Mouse (Mus musculus) frontal cortex, adult 2 months (tissue): ENCODE measurements at regions not wholly inside any gene's neighbourhood (a gene's known extent, or its start where the extent isn't known, plus 50 kb on each side); places are given as distances from the start of the nearest gene placed in this dataset.
"Not testable (repeated sequence)": the region's sequence is repeated elsewhere in the genome, so short reads cannot be mapped to it uniquely, and the experiment has no call there.

Experiments used
- DNase-seq, 2 experiments: peaks; one replicate each; pipeline ENCODE4 v3.0.0; 2022; ENCODE audit warnings: low spot score in 1 of 2; ENCODE audit errors: extremely low spot score in 1 of 2

GRCm38 (mm10) chr2:107869304-107869958 is 579.0 kb downstream of the Kcna4 start:
- peak in 1 of 2 experiments; percentile 66 for DNase-seq

- peak in 1 of 2 experiments; percentile 58 for DNase-seq
Measured at GRCm38 (mm10) chr2:107879663-107880062, 589.2 kb downstream of the Kcna4 start.

GRCm38 (mm10) chr2:107886063-107886762 is 595.8 kb downstream of the Kcna4 start:
- no peak for DNase-seq

GRCm38 (mm10) chr2:107888245-107888644 is 597.8 kb downstream of the Kcna4 start:
- DNase-seq: no peak

GRCm38 (mm10) chr2:107925116-107925515 is 634.7 kb downstream of the Kcna4 start:
- DNase-seq: peak in 1 of 2 experiments; percentile 2

- no peak for DNase-seq
Measured at GRCm38 (mm10) chr2:107926606-107927005, 636.2 kb downstream of the Kcna4 start.

DNA sequence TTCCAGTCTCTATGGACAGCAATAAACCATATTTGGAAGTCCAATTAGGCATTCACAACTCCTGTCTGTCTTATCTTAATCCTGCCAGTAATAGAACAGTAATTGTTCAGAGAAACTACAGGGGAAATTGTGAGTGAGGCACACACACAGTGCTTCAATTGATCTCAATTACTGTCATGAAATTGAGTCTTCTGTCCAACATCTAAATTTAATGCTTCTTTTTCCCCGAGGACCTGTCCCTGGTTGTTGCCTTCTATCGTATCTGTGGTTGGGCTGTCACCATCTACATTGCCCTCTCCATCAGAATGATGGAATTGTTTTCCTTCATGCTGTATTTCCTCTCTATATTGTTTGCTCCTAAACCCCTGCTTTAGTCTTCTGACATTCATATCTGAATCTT is 644.9 kb downstream of the Kcna4 start:
- DNase-seq: no peak

DNA sequence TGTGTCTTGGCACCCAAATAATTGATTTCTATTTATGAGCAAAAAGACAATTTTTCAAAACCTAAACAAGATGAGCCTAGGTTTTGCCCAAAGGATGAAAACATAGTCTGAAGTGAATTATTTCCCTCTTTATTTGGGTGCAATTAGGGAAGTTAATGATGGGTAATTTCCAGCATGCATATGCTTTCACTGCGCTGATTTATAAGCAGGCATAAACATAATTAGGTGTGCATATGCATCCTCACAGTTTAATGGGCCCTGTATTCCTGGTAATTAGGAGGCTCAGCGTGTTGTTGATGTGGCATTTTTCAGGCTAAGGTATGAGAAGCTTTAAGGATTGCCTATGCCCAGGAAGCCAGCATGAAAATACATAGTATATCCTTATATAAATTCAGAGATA is 645.3 kb downstream of the Kcna4 start:
- DNase-seq: no peak

DNA sequence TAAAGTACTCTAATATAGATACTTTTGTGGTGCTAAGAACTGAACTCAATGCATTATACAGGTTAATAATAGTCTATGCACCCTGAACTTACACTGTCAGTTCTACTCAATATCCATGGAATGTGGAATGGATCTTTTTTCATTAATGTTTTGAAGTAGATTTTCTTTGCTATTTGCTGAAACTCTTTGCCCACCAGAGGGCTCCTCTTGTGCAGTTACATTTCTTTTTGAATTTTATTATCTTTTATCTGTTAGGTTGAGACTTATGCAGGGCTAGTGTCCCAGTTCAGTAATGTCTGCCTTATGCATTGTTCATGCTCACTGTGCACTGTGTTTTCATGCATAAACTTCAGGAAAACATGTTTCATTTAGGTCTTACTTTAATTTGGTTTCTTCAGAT is 650.9 kb downstream of the Kcna4 start:
- DNase-seq: no peak

DNA sequence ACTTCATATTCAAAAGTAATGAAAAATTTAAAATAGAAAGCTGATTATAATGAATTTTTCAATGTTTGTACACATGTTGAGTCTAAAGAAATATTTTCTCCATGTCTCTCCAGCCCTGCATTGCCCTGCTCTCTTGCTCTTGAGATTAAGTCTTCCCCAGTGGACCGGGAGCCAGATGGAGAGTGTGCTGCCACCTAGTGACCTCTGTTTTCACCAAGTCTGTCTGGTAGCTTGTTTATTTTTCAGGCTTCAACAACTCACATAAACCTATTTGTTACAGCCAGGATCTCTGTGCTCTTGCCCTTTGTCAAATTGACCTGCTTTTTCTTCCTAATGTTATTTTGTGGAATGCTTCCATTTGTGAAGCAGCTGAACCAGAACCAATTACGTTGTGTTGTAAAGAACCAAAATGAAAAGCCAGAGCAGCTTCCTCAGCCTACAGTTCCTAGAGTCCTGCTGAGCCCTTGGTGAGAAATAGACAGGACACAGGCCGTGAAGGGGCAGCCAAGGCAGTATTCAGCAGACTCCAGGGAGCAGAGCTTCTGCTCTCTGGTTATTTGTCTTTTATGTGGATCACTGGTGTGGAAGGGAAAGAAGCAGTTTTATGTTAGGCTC is 655.5 kb downstream of the Kcna4 start:
- peak in 1 of 2 experiments; percentile 52 for DNase-seq

GRCm38 (mm10) chr2:107955608-107956127 is 665.2 kb downstream of the Kcna4 start:
- not testable (repeated sequence) for DNase-seq

GRCm38 (mm10) chr2:107963921-107964320 is 673.5 kb downstream of the Kcna4 start:
- not testable (repeated sequence) for DNase-seq

DNA sequence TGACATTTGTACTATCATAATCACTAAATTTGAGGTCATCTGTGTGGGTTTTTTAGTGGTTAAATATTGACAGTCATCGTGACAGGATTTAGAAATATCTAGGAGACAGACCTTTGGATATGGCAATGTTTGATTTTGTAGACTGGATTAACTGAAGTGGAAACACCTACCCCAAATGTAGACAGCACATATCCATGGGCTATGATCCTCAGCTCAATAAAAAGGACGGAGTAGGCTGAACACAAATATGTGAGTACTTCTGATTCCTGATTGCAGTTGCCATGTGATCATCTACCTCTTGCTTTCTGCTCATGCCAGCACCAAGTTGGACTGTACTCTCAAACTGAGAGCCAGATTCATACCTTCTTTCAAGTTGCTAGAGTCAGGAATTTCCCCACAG is 674.4 kb downstream of the Kcna4 start:
- no peak for DNase-seq

DNA sequence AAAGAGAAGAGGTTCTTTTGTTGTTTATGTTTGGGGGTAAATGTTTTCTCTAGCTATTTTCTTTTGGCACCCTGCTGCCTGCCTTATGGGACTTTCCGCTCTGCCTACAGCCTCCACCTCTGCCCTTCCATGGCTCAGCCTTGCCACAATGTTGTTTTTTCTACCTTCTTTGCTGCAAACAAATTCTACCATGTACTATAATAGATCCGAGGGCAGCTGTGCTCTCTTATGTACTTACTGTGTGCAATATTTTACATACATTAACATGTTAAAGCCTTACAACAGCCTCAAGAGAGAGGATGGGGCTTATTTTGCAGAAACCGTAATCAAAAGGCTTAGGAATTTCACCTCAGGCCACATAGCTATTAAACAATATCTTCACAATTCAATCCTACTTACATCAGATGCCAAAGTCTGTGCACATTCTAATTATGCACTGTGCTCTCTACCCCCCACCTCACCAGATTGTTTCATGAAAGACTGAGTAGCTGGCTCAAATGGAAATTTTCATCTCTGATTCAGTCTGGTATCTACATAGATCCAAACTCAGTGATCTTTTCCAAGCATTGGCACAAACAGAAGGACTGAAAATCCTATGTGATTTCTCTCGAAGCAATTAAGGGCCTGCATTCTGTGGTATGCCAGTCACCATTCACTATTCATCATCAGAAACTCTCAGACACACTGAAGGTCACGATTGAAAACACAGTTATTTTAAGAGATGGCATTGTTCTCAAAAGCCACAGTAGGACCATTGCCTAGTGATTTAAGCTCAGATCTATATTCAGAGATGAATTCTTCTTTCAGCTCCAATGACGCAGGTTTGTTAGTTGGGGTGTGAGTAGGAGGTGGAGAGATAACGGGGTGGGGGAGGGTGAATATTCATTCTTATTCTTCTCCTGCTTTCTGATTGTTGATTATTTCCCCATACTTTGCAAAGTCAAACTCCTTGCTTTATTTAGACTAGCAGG is 675.2 kb downstream of the Kcna4 start:
- DNase-seq: peak in 1 of 2 experiments; percentile 12

DNA sequence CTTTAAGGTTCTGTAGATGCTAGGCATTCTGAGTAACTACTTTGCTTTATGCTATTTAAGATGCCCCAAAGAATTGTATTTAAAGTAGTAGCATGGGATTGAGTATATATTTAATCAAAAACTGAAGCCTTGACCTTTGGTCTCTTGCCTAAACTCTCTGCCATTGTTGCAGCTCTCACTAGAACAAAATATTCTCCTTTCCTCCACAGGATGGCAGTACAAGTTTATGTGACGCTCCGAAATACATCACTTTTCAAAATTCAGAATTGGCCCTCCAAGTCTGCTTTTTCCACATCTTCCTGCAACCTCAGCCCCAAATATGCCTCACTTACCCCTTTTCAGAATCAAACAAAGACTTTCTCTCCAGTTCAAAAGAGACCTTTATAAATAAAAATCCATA is 678.1 kb downstream of the Kcna4 start:
- DNase-seq: peak in 1 of 2 experiments; percentile 68

- no peak for DNase-seq
Measured at GRCm38 (mm10) chr2:107969526-107969925, 679.1 kb downstream of the Kcna4 start.

GRCm38 (mm10) chr2:107973528-107973927 is 683.1 kb downstream of the Kcna4 start:
- DNase-seq: peak in 1 of 2 experiments; percentile 57

DNA sequence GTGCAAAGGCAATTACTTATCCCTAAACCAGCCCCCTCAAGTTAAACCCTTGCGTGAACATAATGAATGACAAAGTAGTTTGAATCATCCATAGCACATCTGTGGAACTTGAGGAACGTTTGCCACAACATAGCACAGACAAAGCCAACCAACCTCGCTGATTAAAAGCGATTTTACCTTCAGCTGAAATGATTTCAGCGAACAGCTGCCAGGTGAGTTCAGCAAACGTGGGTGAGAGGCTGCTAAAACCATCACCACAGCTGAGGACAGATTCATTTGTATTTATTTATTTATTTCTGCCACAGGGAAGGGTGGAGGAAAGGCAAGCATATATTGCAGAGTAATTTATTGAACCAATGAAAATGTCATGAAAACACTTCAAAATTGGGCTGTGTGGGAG is 704.4 kb downstream of the Kcna4 start:
- peak in 1 of 2 experiments; percentile 11 for DNase-seq

DNA sequence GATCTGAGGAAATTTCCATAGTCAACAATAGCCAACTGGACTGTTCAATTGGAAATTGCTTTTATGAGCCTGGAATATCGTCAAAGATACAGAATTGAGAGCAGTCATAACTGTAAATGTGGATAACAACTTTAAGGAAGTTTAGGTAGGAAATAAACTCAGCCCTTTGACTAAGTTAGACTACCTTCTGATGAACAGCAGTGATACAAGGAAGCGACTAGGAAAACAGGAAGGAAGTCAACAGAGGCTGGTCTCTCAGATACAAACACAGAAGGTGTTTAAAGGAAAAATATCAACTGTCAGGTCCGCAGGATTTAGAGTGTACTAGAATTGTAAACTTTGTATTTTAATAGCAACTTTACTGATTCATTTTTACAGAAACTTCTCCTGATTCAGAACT is 721.1 kb downstream of the Kcna4 start:
- DNase-seq: no peak

GRCm38 (mm10) chr2:108023206-108023605 is 732.8 kb downstream of the Kcna4 start:
- peak in 1 of 2 experiments; percentile 21 for DNase-seq
